ENCODE assay signal across 24 mouse cellular contexts in the genomic region with DNA sequence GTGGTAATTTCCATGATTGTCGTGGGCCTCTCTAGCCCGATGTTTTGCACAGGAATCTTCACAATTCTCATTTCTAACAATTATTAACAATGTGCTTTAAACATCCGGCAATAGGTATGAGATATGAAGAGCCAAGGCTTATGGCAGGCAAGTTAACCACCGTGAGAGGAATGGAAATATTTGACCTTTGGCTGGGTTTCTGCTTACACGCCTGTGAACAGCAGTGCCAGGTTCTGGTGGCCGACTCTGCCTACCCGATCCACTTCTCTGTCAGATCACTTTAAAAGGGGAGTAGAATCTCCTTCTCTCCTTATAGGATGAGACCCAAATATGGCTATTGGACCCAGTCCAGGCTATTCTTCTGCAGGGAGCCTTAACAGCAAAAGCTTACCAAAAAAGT.
A peak's percentile ranks its signal among the peaks of the same experiment; 100 is the strongest.
DNase-seq lines count a peak whose midpoint lies in the region; ATAC-seq and TF ChIP-seq lines count a peak whose summit lies in the region.
"Had no signal": no experiment of that assay in that cellular context is flagged by ENCODE, and none has a peak within 500 bp of the region (broad histone marks: within the 10 kb centered on the region; RNA-seq: fewer than 3 reads in every experiment).

No protein-coding gene starts in this region.

- peak overlapping the region; percentile 9; the same call in 1 of the 2 replicates for H3K27ac ChIP-seq in kidney, embryonic 16.5 days (ENCODE audit: low read length)
- H3K27ac ChIP-seq in kidney, embryonic 15.5 days = no peak overlapping the region
- H3K27ac ChIP-seq in stomach, embryonic 16.5 days (ENCODE audit: low read length) = 0 out of 2 replicates have a peak overlapping the region, but pooled peaks have one; percentile 4
- no peak overlapping the region for H3K27ac ChIP-seq in stomach, postnatal 0 days (replicated peaks)
- peak overlapping the region; percentile 58 for H3K27ac ChIP-seq in intestine, postnatal 0 days (ENCODE audit: low read depth, low read length)
- H3K27ac ChIP-seq in cerebellum, adult 2 months (ENCODE audit: insufficient read depth, low read length) = no peak overlapping the region
- H3K27ac ChIP-seq: embryonic facial prominence, embryonic 10.5 days; embryonic facial prominence, embryonic 13.5 days; forebrain, embryonic 12.5 days; forebrain, embryonic 15.5 days; hindbrain, embryonic 12.5 days; hindbrain, embryonic 15.5 days had no signal

- no peak for TF ChIP-seq EP300 in stomach, postnatal 0 days (optimal IDR thresholded peaks at IDR 0.05)

- no peak for TF ChIP-seq CTCF in stomach, postnatal 0 days (IDR thresholded peaks at IDR 0.05; ENCODE audit: low read depth)
- no peak for TF ChIP-seq CTCF in intestine, postnatal 0 days (IDR thresholded peaks at IDR 0.05; ENCODE audit: low read depth)
- TF ChIP-seq CTCF in cerebellum, adult 2 months (IDR thresholded peaks at IDR 0.05; ENCODE audit: borderline replicate concordance, insufficient read depth, low read depth, low read length) = no peak

- ATAC-seq in kidney, embryonic 16.5 days (ENCODE audit: low FRiP score, low TSS enrichment) = no peak
- no peak for ATAC-seq in kidney, embryonic 15.5 days (replicated peaks; ENCODE audit: low FRiP score)
- peak; percentile 39; the same call in 1 of the 2 replicates for ATAC-seq in stomach, embryonic 16.5 days (ENCODE audit: insufficient read depth, low FRiP score)
- no peak for ATAC-seq in stomach, postnatal 0 days (ENCODE audit: low FRiP score, low TSS enrichment)
- peak; percentile 32 for ATAC-seq in intestine, postnatal 0 days
- ATAC-seq: CD4-positive, CD25-positive, alpha-beta regulatory T cell, adult 4 months; forebrain, embryonic 15.5 days had no signal

- no peak overlapping the region for H3K4me2 ChIP-seq in kidney, embryonic 16.5 days (replicated peaks; ENCODE audit: low read depth, low read length)
- no peak overlapping the region for H3K4me2 ChIP-seq in kidney, embryonic 15.5 days
- H3K4me2 ChIP-seq in stomach, embryonic 16.5 days (ENCODE audit: low read depth, low read length) = no peak overlapping the region
- H3K4me2 ChIP-seq in stomach, postnatal 0 days (replicated peaks; ENCODE audit: low read depth) = no peak overlapping the region
- 0 out of 2 replicates have a peak overlapping the region, but pooled peaks have one; percentile 1 for H3K4me2 ChIP-seq in intestine, postnatal 0 days (replicated peaks; ENCODE audit: low read depth)
- H3K4me2 ChIP-seq: embryonic facial prominence, embryonic 13.5 days; forebrain, embryonic 12.5 days; forebrain, embryonic 15.5 days; heart, embryonic 11.5 days; hindbrain, embryonic 12.5 days; hindbrain, embryonic 15.5 days had no signal

- H3K4me3 ChIP-seq in kidney, embryonic 16.5 days (ENCODE audit: low read length) = no peak overlapping the region
- no peak overlapping the region for H3K4me3 ChIP-seq in kidney, embryonic 15.5 days (replicated peaks)
- H3K4me3 ChIP-seq in stomach, embryonic 16.5 days (replicated peaks; ENCODE audit: low read length) = no peak overlapping the region
- H3K4me3 ChIP-seq in stomach, postnatal 0 days (ENCODE audit: low read depth, low read length) = no peak overlapping the region
- no peak overlapping the region for H3K4me3 ChIP-seq in intestine, postnatal 0 days (ENCODE audit: low read depth, low read length)
- H3K4me3 ChIP-seq in cerebellum, adult 2 months (replicated peaks; ENCODE audit: insufficient read depth, low read depth, low read length) = no peak overlapping the region
- H3K4me3 ChIP-seq: embryonic facial prominence, embryonic 10.5 days; embryonic facial prominence, embryonic 13.5 days; erythroblast, embryonic 14.5 days; forebrain, embryonic 12.5 days; forebrain, embryonic 15.5 days; hindbrain, embryonic 12.5 days; hindbrain, embryonic 15.5 days had no signal

- WGBS in kidney, embryonic 16.5 days = 79% methylated on average over 7 of the region's 7 CpGs
- 85% methylated on average over 7 of the region's 7 CpGs for WGBS in kidney, embryonic 15.5 days
- WGBS in stomach, embryonic 16.5 days = 69% methylated on average over 7 of the region's 7 CpGs
- 65% methylated on average over 7 of the region's 7 CpGs for WGBS in stomach, postnatal 0 days
- WGBS in intestine, postnatal 0 days = 34% methylated on average over 7 of the region's 7 CpGs
- 73% methylated on average over 7 of the region's 7 CpGs for WGBS in cerebellum, adult 2 months

- no peak for TF ChIP-seq POLR2A in cerebellum, adult 2 months (IDR thresholded peaks at IDR 0.05; ENCODE audit: borderline replicate concordance, insufficient read depth, low read length)

- H3K9ac ChIP-seq in kidney, embryonic 16.5 days (replicated peaks; ENCODE audit: low read length) = no peak overlapping the region
- no peak overlapping the region for H3K9ac ChIP-seq in kidney, embryonic 15.5 days
- no peak overlapping the region for H3K9ac ChIP-seq in stomach, embryonic 16.5 days (ENCODE audit: low read length)
- no peak overlapping the region for H3K9ac ChIP-seq in stomach, postnatal 0 days (ENCODE audit: low read length)
- H3K9ac ChIP-seq in intestine, postnatal 0 days (ENCODE audit: low read depth, low read length) = no peak overlapping the region
- H3K9ac ChIP-seq: embryonic facial prominence, embryonic 13.5 days; forebrain, embryonic 12.5 days; forebrain, embryonic 15.5 days; hindbrain, embryonic 12.5 days; hindbrain, embryonic 15.5 days had no signal

- peaks cover 31% of the 10 kb centered on the region for H3K36me3 ChIP-seq in kidney, embryonic 16.5 days (ENCODE audit: insufficient read depth, low read length)
- peaks cover 55% of the 10 kb centered on the region for H3K36me3 ChIP-seq in kidney, embryonic 15.5 days
- H3K36me3 ChIP-seq in stomach, embryonic 16.5 days (ENCODE audit: control insufficient read depth, insufficient read depth, low read length) = no peaks in the 10 kb centered on the region; the same call in 1 of the 2 replicates
- no peaks in the 10 kb centered on the region for H3K36me3 ChIP-seq in stomach, postnatal 0 days (ENCODE audit: control insufficient read depth, insufficient read depth, low read length)
- 0 out of 2 replicates have a peak, but pooled peaks cover 6% of the 10 kb centered on the region for H3K36me3 ChIP-seq in intestine, postnatal 0 days (ENCODE audit: control insufficient read depth, insufficient read depth)
- H3K36me3 ChIP-seq: forebrain, embryonic 12.5 days had no signal

- H3K9me3 ChIP-seq in kidney, embryonic 16.5 days (ENCODE audit: low read length) = no peaks in the 10 kb centered on the region
- H3K9me3 ChIP-seq in kidney, embryonic 15.5 days (replicated peaks) = no peaks in the 10 kb centered on the region
- no peaks in the 10 kb centered on the region for H3K9me3 ChIP-seq in stomach, embryonic 16.5 days (replicated peaks; ENCODE audit: control insufficient read depth, low read length)
- no peaks in the 10 kb centered on the region for H3K9me3 ChIP-seq in stomach, postnatal 0 days (ENCODE audit: control insufficient read depth, low read length)
- H3K9me3 ChIP-seq in intestine, postnatal 0 days (ENCODE audit: control insufficient read depth) = no peaks in the 10 kb centered on the region
- H3K9me3 ChIP-seq: embryonic facial prominence, embryonic 10.5 days; forebrain, embryonic 12.5 days; forebrain, embryonic 15.5 days; hindbrain, embryonic 12.5 days; hindbrain, embryonic 15.5 days had no signal

- no peak for DNase-seq in stomach, postnatal 0 days (ENCODE audit: low spot score)
- no peak for DNase-seq in cerebellum, adult 2 months
- DNase-seq: adrenal gland, adult 2 months; adrenal gland, postnatal 14 days; cerebellum, adult 11 months; cerebellum, adult 8-10 months; cerebellum, postnatal 10 days; cerebellum, postnatal 36 days; embryo, embryonic 11 days; gastrocnemius, postnatal 14 days; heart, adult 11 months had no signal

- no peaks in the 10 kb centered on the region for H3K27me3 ChIP-seq in kidney, embryonic 16.5 days (ENCODE audit: insufficient read depth, low read length)
- no peaks in the 10 kb centered on the region for H3K27me3 ChIP-seq in kidney, embryonic 15.5 days
- H3K27me3 ChIP-seq in stomach, embryonic 16.5 days (ENCODE audit: control insufficient read depth, insufficient read depth, low read length) = no peaks in the 10 kb centered on the region
- no peaks in the 10 kb centered on the region for H3K27me3 ChIP-seq in stomach, postnatal 0 days (ENCODE audit: control insufficient read depth, insufficient read depth, low read length)
- H3K27me3 ChIP-seq in intestine, postnatal 0 days (replicated peaks; ENCODE audit: control insufficient read depth, insufficient read depth, low read length) = no peaks in the 10 kb centered on the region
- no peaks in the 10 kb centered on the region for H3K27me3 ChIP-seq in cerebellum, adult 2 months (ENCODE audit: control insufficient read depth, insufficient read depth, low read length)
- H3K27me3 ChIP-seq: embryonic facial prominence, embryonic 13.5 days; forebrain, embryonic 12.5 days; forebrain, embryonic 15.5 days; hindbrain, embryonic 12.5 days; hindbrain, embryonic 15.5 days had no signal

- no peaks in the 10 kb centered on the region for H3K4me1 ChIP-seq in kidney, embryonic 16.5 days (ENCODE audit: insufficient read depth, low read length)
- no peaks in the 10 kb centered on the region for H3K4me1 ChIP-seq in kidney, embryonic 15.5 days
- no peaks in the 10 kb centered on the region for H3K4me1 ChIP-seq in stomach, embryonic 16.5 days (ENCODE audit: control insufficient read depth, insufficient read depth, low read length)
- no peaks in the 10 kb centered on the region for H3K4me1 ChIP-seq in stomach, postnatal 0 days (replicated peaks; ENCODE audit: control insufficient read depth, insufficient read depth)
- H3K4me1 ChIP-seq in intestine, postnatal 0 days (replicated peaks; ENCODE audit: control insufficient read depth, insufficient read depth, low read length) = no peaks in the 10 kb centered on the region; the same call in 1 of the 2 replicates
- H3K4me1 ChIP-seq in cerebellum, adult 2 months (ENCODE audit: control insufficient read depth, insufficient read depth, low read length) = peaks cover 10% of the 10 kb centered on the region
- H3K4me1 ChIP-seq: embryonic facial prominence, embryonic 13.5 days; forebrain, embryonic 15.5 days had no signal

Comparison
In these comparisons a context has a peak if more than half of its experiments do, and no peak if none do; other contexts are left out.
1. ATAC-seq: peak in stomach, embryonic 16.5 days (single experiment) and intestine, postnatal 0 days (single experiment); none in kidney, embryonic 16.5 days (single experiment), kidney, embryonic 15.5 days (single experiment) and stomach, postnatal 0 days (single experiment).
2. H3K27ac ChIP-seq: peak in kidney, embryonic 16.5 days (single experiment), stomach, embryonic 16.5 days (single experiment) and intestine, postnatal 0 days (single experiment); none in kidney, embryonic 15.5 days (single experiment), stomach, postnatal 0 days (single experiment) and cerebellum, adult 2 months (single experiment).